Mouse (Mus musculus) forebrain, embryonic 13.5 days (tissue): ENCODE results near the gene Ctdnep1. TPM values are rescaled to one million over a fixed set of nuclear protein-coding genes. Genes with fewer than 3 reads are reported as not detected.

Experiments
- ATAC-seq: fragments of 200-750 bp; cut with Nextera tagmentation; 2 replicates; pipeline ENCODE4 v1.8.0; 2017
- H3K27ac ChIP-seq: fragments of 300-500 bp; sonication (generic); 2 replicates; pipeline ENCODE4 v1.5.1; 2015; ENCODE audit warnings: inconsistent platforms, mild to moderate bottlenecking, moderate library complexity
- H3K27me3 ChIP-seq: fragments of 300-500 bp; sonication (generic); 2 replicates; pipeline ENCODE4 v1.6.1; 2015; ENCODE audit warnings: mild to moderate bottlenecking, inconsistent platforms
- H3K36me3 ChIP-seq: fragments of 300-500 bp; sonication (generic); 2 replicates; pipeline ENCODE4 v1.6.1; 2015; ENCODE audit warnings: mild to moderate bottlenecking, inconsistent platforms; ENCODE audit not compliant: poor library complexity, severe bottlenecking
- H3K4me1 ChIP-seq: fragments of 300-500 bp; sonication (generic); 2 replicates; pipeline ENCODE4 v1.6.1; 2015; ENCODE audit warnings: inconsistent platforms
- H3K4me2 ChIP-seq: fragments of 300-500 bp; sonication (generic); 2 replicates; pipeline ENCODE4 v1.6.1; 2015; ENCODE audit warnings: inconsistent platforms, mild to moderate bottlenecking, moderate library complexity
- H3K4me3 ChIP-seq: fragments of 300-500 bp; sonication (generic); 2 replicates; pipeline ENCODE4 v1.5.1; 2015; ENCODE audit warnings: mild to moderate bottlenecking, inconsistent platforms
- H3K9ac ChIP-seq: fragments of 300-500 bp; sonication (generic); 2 replicates; pipeline ENCODE4 v1.6.1; 2015; ENCODE audit warnings: mild to moderate bottlenecking, inconsistent platforms
- H3K9me3 ChIP-seq: fragments of 300-500 bp; sonication (generic); replicated peaks from 2 replicates; pipeline ENCODE4 v1.6.1; 2016; ENCODE audit warnings: inconsistent platforms
- WGBS: fragments of 180-500 bp; shearing (Covaris S2); methylation state at CpG from one replicate; pipeline ENCODE4 v1.1.7; 2015; 5-methylcytosine and 5-hydroxymethylcytosine counted together
- polyA plus RNA-seq: library from polyadenylated mRNA; unstranded; fragments of >200 nt; fragmentation: Nextera tagmentation; extraction: Ambion mirVana; gene quantifications from 2 replicates; pipeline ENCODE4 v1.2.1, GENCODE M21; 2015

Gene Ctdnep1
- polyA plus RNA-seq, 1 experiment from 2014 or later = 21.1 TPM

- Histone ChIP-seq H3K27me3 (peaks cover 35% of the 10 kb centered on the region), H3K9ac (no peak overlapping the region), H3K4me3 (no peak overlapping the region), H3K36me3 (peaks cover 68% of the 10 kb centered on the region), H3K4me1 (peaks cover 10% of the 10 kb centered on the region), H3K27ac (no peak overlapping the region), H3K4me2 (no peak overlapping the region), H3K9me3 (no peaks in the 10 kb centered on the region)
- no peak for ATAC-seq
- WGBS = 88% methylated on average over 6 of the region's 6 CpGs
These were observed 10.7 kb upstream of the Ctdnep1 start for GRCm38 (mm10) chr11:69970222-69970621.

GRCm38 (mm10) chr11:69970775-69971174 lies 10.2 kb upstream of the Ctdnep1 start:
- H3K36me3 ChIP-seq = peaks cover 73% of the 10 kb centered on the region
- no peak overlapping the region for H3K4me2 ChIP-seq
- 86% methylated on average over 3 of the region's 3 CpGs for WGBS

GRCm38 (mm10) chr11:69974907-69975306 lies 6.0 kb upstream of the Ctdnep1 start:
- H3K4me3 ChIP-seq = no peak overlapping the region
- H3K9ac ChIP-seq = no peak overlapping the region
- no peaks in the 10 kb centered on the region for H3K9me3 ChIP-seq
- ATAC-seq = no peak
- H3K27ac ChIP-seq = no peak overlapping the region
- H3K36me3 ChIP-seq = peaks cover 79% of the 10 kb centered on the region
- H3K4me1 ChIP-seq = peaks cover 11% of the 10 kb centered on the region
- no peak overlapping the region for H3K4me2 ChIP-seq
- no peaks in the 10 kb centered on the region for H3K27me3 ChIP-seq
- 91% methylated on average over 2 of the region's 2 CpGs for WGBS

More at GRCm38 (mm10) chr11:69970775-69971174, 10.2 kb upstream of the Ctdnep1 start:
- Histone ChIP-seq H3K9ac (no peak overlapping the region), H3K9me3 (no peaks in the 10 kb centered on the region), H3K27ac (no peak overlapping the region), H3K4me3 (no peak overlapping the region), H3K27me3 (peaks cover 30% of the 10 kb centered on the region), H3K4me1 (peaks cover 10% of the 10 kb centered on the region)
- ATAC-seq = no peak

GRCm38 (mm10) chr11:69976271-69976670 lies 4.7 kb upstream of the Ctdnep1 start:
- peaks cover 70% of the 10 kb centered on the region for H3K36me3 ChIP-seq
- H3K27me3 ChIP-seq = no peaks in the 10 kb centered on the region
- H3K4me2 ChIP-seq = no peak overlapping the region
- no peaks in the 10 kb centered on the region for H3K9me3 ChIP-seq
- H3K9ac ChIP-seq = no peak overlapping the region
- 87% methylated on average over 4 of the region's 4 CpGs for whole genome bisulfite sequencing
- no peak for ATAC-seq
- H3K27ac ChIP-seq = no peak overlapping the region
- H3K4me3 ChIP-seq = no peak overlapping the region
- peaks cover 11% of the 10 kb centered on the region for H3K4me1 ChIP-seq

GRCm38 (mm10) chr11:69979827-69980195 lies 1.1 kb upstream of the Ctdnep1 start:
- peak overlapping the region; percentile 100 for H3K4me3 ChIP-seq
- peak overlapping the region; percentile 99 for H3K9ac ChIP-seq
- ATAC-seq = no peak
- H3K36me3 ChIP-seq = peaks cover 49% of the 10 kb centered on the region
- no peaks in the 10 kb centered on the region for H3K9me3 ChIP-seq
- peaks cover 35% of the 10 kb centered on the region for H3K4me1 ChIP-seq
- H3K27ac ChIP-seq = peak overlapping the region; percentile 99
- H3K27me3 ChIP-seq = no peaks in the 10 kb centered on the region
- H3K4me2 ChIP-seq = peak overlapping the region; percentile 85
- 5% methylated on average over 16 of the region's 16 CpGs for WGBS

GRCm38 (mm10) chr11:69980196-69981140 lies 488 bp upstream of the Ctdnep1 start:
- Histone ChIP-seq H3K27me3 (no peaks in the 10 kb centered on the region), H3K27ac (peak overlapping the region; percentile 99), H3K4me1 (peaks cover 35% of the 10 kb centered on the region), H3K9ac (peak overlapping the region; percentile 99), H3K36me3 (peaks cover 49% of the 10 kb centered on the region), H3K4me2 (peak overlapping the region; percentile 85), H3K4me3 (peak overlapping the region; percentile 100), H3K9me3 (no peaks in the 10 kb centered on the region)
- under 1% methylated on average over 40 of the region's 60 CpGs for WGBS
- ATAC-seq = peak; percentile 91

- no peak for ATAC-seq
- 55% methylated on average over 8 of the region's 8 CpGs for WGBS
- H3K9ac ChIP-seq = peak within 1 kb of the TSS; percentile 99
- H3K4me1 ChIP-seq = peaks cover 35% of the 10 kb centered on the region
- no peaks in the 10 kb centered on the region for H3K9me3 ChIP-seq
- peak within 1 kb of the TSS; percentile 100 for H3K4me3 ChIP-seq
- H3K4me2 ChIP-seq = peak within 1 kb of the TSS; percentile 85
- peak within 1 kb of the TSS; percentile 99 for H3K27ac ChIP-seq
- no peaks in the 10 kb centered on the region for H3K27me3 ChIP-seq
- peaks cover 47% of the 10 kb centered on the region for H3K36me3 ChIP-seq
These were observed 1.3 kb downstream of the Ctdnep1 start, which contains the start of gene Elp5 for GRCm38 (mm10) chr11:69982225-69982624. Gene Elp5, minus strand, starts transcription at chr11:69982517.

- Histone ChIP-seq H3K36me3 (peaks cover 48% of the 10 kb centered on the region), H3K27ac (no peak overlapping the region)
- WGBS = 25% methylated on average over 5 of the region's 5 CpGs
These were observed 1.9 kb downstream of the Ctdnep1 start for GRCm38 (mm10) chr11:69982877-69983276.

GRCm38 (mm10) chr11:69983377-69983776 lies 2.4 kb downstream of the Ctdnep1 start:
- Histone ChIP-seq H3K4me3 (no peak overlapping the region; the same call in 1 of the 2 replicates), H3K9ac (peak overlapping the region; percentile 99; the same call in 1 of the 2 replicates), H3K4me1 (peaks cover 35% of the 10 kb centered on the region), H3K27ac (no peak overlapping the region), H3K27me3 (no peaks in the 10 kb centered on the region), H3K9me3 (no peaks in the 10 kb centered on the region), H3K36me3 (peaks cover 50% of the 10 kb centered on the region), H3K4me2 (peak overlapping the region; percentile 85; the same call in 1 of the 2 replicates)
- 91% methylated on average over 4 of the region's 4 CpGs for WGBS
- ATAC-seq = no peak

More at GRCm38 (mm10) chr11:69982877-69983276, 1.9 kb downstream of the Ctdnep1 start:
- Histone ChIP-seq H3K4me1 (peaks cover 35% of the 10 kb centered on the region), H3K9me3 (no peaks in the 10 kb centered on the region), H3K4me2 (peak overlapping the region; percentile 85), H3K27me3 (no peaks in the 10 kb centered on the region), H3K4me3 (peak overlapping the region; percentile 100), H3K9ac (peak overlapping the region; percentile 99)
- no peak for ATAC-seq

GRCm38 (mm10) chr11:69984431-69984830 lies 3.5 kb downstream of the Ctdnep1 start:
- Histone ChIP-seq H3K27me3 (no peaks in the 10 kb centered on the region), H3K4me3 (no peak overlapping the region), H3K4me2 (no peak overlapping the region), H3K36me3 (peaks cover 56% of the 10 kb centered on the region), H3K4me1 (peaks cover 27% of the 10 kb centered on the region), H3K27ac (no peak overlapping the region), H3K9me3 (no peaks in the 10 kb centered on the region), H3K9ac (no peak overlapping the region)
- 90% methylated on average over 8 of the region's 8 CpGs for WGBS
- ATAC-seq = no peak

GRCm38 (mm10) chr11:69989949-69990348 lies 9.0 kb downstream of the Ctdnep1 start:
- ATAC-seq = no peak
- H3K36me3 ChIP-seq = peaks cover 67% of the 10 kb centered on the region
- H3K27ac ChIP-seq = peak overlapping the region; percentile 94; the same call in 1 of the 2 replicates

More at GRCm38 (mm10) chr11:69989949-69990348, 9.0 kb downstream of the Ctdnep1 start:
- Histone ChIP-seq H3K9ac (0 out of 2 replicates have a peak overlapping the region, but pooled peaks have one; percentile 8), H3K4me1 (peaks cover 23% of the 10 kb centered on the region), H3K4me2 (no peak overlapping the region), H3K27me3 (no peaks in the 10 kb centered on the region), H3K9me3 (no peaks in the 10 kb centered on the region), H3K4me3 (no peak overlapping the region)
- 90% methylated on average over 8 of the region's 8 CpGs for WGBS
